Mouse (Mus musculus) liver, embryonic 14.5 days (tissue): ENCODE results near the gene Cep128. TPM values are rescaled to one million over a fixed set of nuclear protein-coding genes. Genes with fewer than 3 reads are reported as not detected.
"Not testable (repeated sequence)": the region's sequence is repeated elsewhere in the genome, so short reads cannot be mapped to it uniquely, and the experiment has no call there.

Experiments used
- ATAC-seq: fragments of 200-750 bp; cut with Nextera tagmentation; 2 replicates; pipeline ENCODE4 v1.8.0; 2017; ENCODE audit warnings: moderate number of reproducible peaks, mild to moderate bottlenecking, moderate library complexity; ENCODE audit not compliant: insufficient read depth
- DNase-seq, 3 experiments: peaks; one replicate each; pipeline ENCODE4 v3.0.0-alpha.2; 2012 to 2013; ENCODE audit warnings: low read depth in 3 of 3, low spot score in 3 of 3
- H3K27ac ChIP-seq: fragments of 300-500 bp; sonication (generic); 2 replicates; pipeline ENCODE4 v1.5.1; 2014; ENCODE audit warnings: moderate library complexity, mild to moderate bottlenecking, control low read depth, inconsistent platforms
- H3K27me3 ChIP-seq: fragments of 300-500 bp; sonication (generic); 2 replicates; pipeline ENCODE4 v1.6.1; 2014; ENCODE audit warnings: mild to moderate bottlenecking, low read length, moderate library complexity; ENCODE audit not compliant: control insufficient read depth, insufficient read depth
- H3K36me3 ChIP-seq: fragments of 300-500 bp; sonication (generic); replicated peaks from 2 replicates; pipeline ENCODE4 v1.6.1; 2014; ENCODE audit warnings: low read depth; ENCODE audit not compliant: control insufficient read depth, insufficient read depth
- H3K4me1 ChIP-seq, 2 experiments: fragments of 200-500 bp in 1 of 2; fragments of 300-500 bp in 1 of 2; sonication (generic) in 1 of 2; replicated peaks; 2 replicates each; pipeline ENCODE4 v1.6.1; 2012 to 2014; ENCODE audit warnings: antibody characterized with exemption in 1 of 2, inconsistent platforms in 1 of 2, low read length in 1 of 2; ENCODE audit not compliant: control insufficient read depth in 2 of 2, insufficient read depth in 2 of 2
- H3K4me2 ChIP-seq: fragments of 300-500 bp; sonication (generic); 2 replicates; pipeline ENCODE4 v1.6.1; 2014; ENCODE audit warnings: low read depth, mild to moderate bottlenecking, control low read depth, moderate library complexity
- H3K4me3 ChIP-seq, 2 experiments: fragments of 200-500 bp in 1 of 2; fragments of 300-500 bp in 1 of 2; sonication (generic) in 1 of 2; 2 replicates each; pipeline ENCODE4 v1.5.1; 2012 to 2014; ENCODE audit warnings: low read depth in 2 of 2, low read length in 2 of 2, mild to moderate bottlenecking in 2 of 2, control low read depth in 1 of 2, inconsistent platforms in 1 of 2, moderate library complexity in 1 of 2; ENCODE audit not compliant: insufficient read depth in 1 of 2
- H3K9ac ChIP-seq: fragments of 300-500 bp; sonication (generic); replicated peaks from 2 replicates; pipeline ENCODE4 v1.6.1; 2014; ENCODE audit warnings: mild to moderate bottlenecking, control low read depth, moderate library complexity
- H3K9me3 ChIP-seq: fragments of 300-500 bp; sonication (generic); 2 replicates; pipeline ENCODE4 v1.6.1; 2016; ENCODE audit warnings: low read length, mixed read lengths; ENCODE audit not compliant: control insufficient read depth
- CTCF ChIP-seq: IDR thresholded peaks from 2 replicates; pipeline ENCODE4 v1.5.1; 2016; ENCODE audit warnings: antibody characterized with exemption, low read depth, control low read depth
- EP300 ChIP-seq: IDR thresholded peaks from 2 replicates; pipeline ENCODE4 v1.6.1; 2016; ENCODE audit warnings: antibody characterized with exemption, low read depth
- WGBS: fragments of 180-500 bp; shearing (Covaris S2); extraction: QIAGEN DNeasy Blood & Tissue Kit; methylation state at CpG from one replicate; pipeline ENCODE4 v1.1.7; 2014; ENCODE audit not compliant: insufficient replicate concordance; 5-methylcytosine and 5-hydroxymethylcytosine counted together
- polyA plus RNA-seq, 2 experiments: library from polyadenylated mRNA; depleted of rRNA in 1 of 2; stranded (reverse) in 1 of 2; unstranded in 1 of 2; fragments of >200 nt; fragmentation: Nextera tagmentation in 1 of 2; extraction: Ambion mirVana in 1 of 2; gene quantifications; 2 replicates each; pipeline versions ENCODE4 v1.2.1 to v1.2.3; 2012 to 2014

Cep128 gene
- polyA plus RNA-seq, 2 experiments, result 9.3 to 9.4 TPM

DNA sequence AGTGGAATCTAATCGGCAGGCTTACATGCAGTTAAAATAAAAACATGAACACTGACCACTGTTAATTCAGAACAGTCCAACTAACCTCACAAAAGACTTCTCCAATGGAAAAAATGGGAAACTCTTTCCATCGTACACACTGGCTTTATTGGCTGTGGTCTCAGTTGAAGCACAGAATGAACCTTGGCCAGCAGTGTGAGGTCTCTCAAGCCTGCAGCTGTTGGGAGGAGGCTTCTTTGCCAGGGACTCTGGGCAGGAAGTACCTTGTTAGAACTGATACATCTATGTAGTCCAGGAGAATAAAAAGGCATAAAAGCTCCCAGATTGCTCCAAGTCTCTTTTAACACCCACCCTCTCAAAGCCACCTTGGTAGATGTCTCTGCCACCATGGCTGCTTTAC is 390.9 kb downstream of the Cep128 start:
- ATAC-seq (no peak), DNase-seq (no peak)
- Histone ChIP-seq H3K9me3 (no peaks in the 10 kb centered on the region), H3K9ac (no peak overlapping the region), H3K36me3 (no peaks in the 10 kb centered on the region), H3K4me1 (no peaks in the 10 kb centered on the region), H3K27ac (no peak overlapping the region), H3K4me3 (no peak overlapping the region), H3K27me3 (no peaks in the 10 kb centered on the region), H3K4me2 (no peak overlapping the region)
- no peak for TF ChIP-seq CTCF
- TF ChIP-seq EP300, result no peak
- WGBS, result 69% methylated on average over 2 of the region's 2 CpGs

- no peaks in the 10 kb centered on the region for H3K36me3 ChIP-seq
- H3K4me3 ChIP-seq, result no peak overlapping the region
- no peak overlapping the region for H3K9ac ChIP-seq
- ATAC-seq (no peak), DNase-seq (no peak)
- no peaks in the 10 kb centered on the region for H3K4me1 ChIP-seq
- no peak overlapping the region for H3K4me2 ChIP-seq
- H3K27me3 ChIP-seq, result no peaks in the 10 kb centered on the region
- H3K27ac ChIP-seq, result no peak overlapping the region
- 55% methylated on average over 2 of the region's 2 CpGs for WGBS
- no peaks in the 10 kb centered on the region for H3K9me3 ChIP-seq
- no peak for TF ChIP-seq EP300
- no peak for TF ChIP-seq CTCF
These were observed 396.4 kb downstream of the Cep128 start for GRCm38 (mm10) chr12:90987782-90988181.

- whole genome bisulfite sequencing, result 70% methylated on average over 6 of the region's 6 CpGs
These were observed 396.9 kb downstream of the Cep128 start for GRCm38 (mm10) chr12:90987259-90987658.

DNA sequence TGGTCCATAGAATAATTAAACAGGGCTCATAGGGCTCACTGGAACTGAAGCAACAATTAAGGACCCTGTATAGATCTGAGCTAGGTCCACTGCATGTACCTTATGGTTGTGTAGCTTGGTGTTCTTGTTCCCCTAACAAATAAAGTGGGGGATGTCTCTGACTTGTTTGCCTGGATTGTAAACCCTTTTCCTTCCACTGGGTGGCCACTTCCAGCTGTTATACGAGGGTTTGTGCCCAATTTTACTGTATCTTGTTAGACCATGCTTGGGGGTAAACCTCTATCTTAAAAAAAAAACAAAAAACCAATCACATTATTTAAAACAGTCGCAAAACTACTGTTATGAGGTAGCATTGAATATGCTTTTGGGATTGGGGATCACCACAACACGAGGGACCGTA is 402.2 kb downstream of the Cep128 start:
- no peak overlapping the region for H3K27ac ChIP-seq
- no peaks in the 10 kb centered on the region for H3K27me3 ChIP-seq
- H3K4me3 ChIP-seq, result no peak overlapping the region
- ATAC-seq (no peak), DNase-seq (no peak)
- H3K36me3 ChIP-seq, result no peaks in the 10 kb centered on the region
- no peak overlapping the region for H3K9ac ChIP-seq
- 56% methylated on average over 4 of the region's 4 CpGs for WGBS
- no peak overlapping the region for H3K4me2 ChIP-seq
- no peaks in the 10 kb centered on the region for H3K9me3 ChIP-seq
- H3K4me1 ChIP-seq, result no peaks in the 10 kb centered on the region
- no peak for TF ChIP-seq CTCF
- no peak for TF ChIP-seq EP300

More at GRCm38 (mm10) chr12:90987259-90987658, 396.9 kb downstream of the Cep128 start:
- ATAC-seq (no peak), DNase-seq (no peak)
- Histone ChIP-seq H3K4me2 (no peak overlapping the region), H3K4me3 (no peak overlapping the region), H3K36me3 (no peaks in the 10 kb centered on the region), H3K27ac (no peak overlapping the region), H3K27me3 (no peaks in the 10 kb centered on the region), H3K4me1 (no peaks in the 10 kb centered on the region), H3K9me3 (no peaks in the 10 kb centered on the region), H3K9ac (no peak overlapping the region)
- TF ChIP-seq EP300 (no peak), CTCF (no peak)

- H3K9me3 ChIP-seq, DNase-seq, ATAC-seq, H3K27me3 ChIP-seq, H3K9ac ChIP-seq, H3K4me1 ChIP-seq, H3K27ac ChIP-seq, H3K4me3 ChIP-seq, H3K4me2 ChIP-seq, H3K36me3 ChIP-seq: not testable (repeated sequence)
- 62% methylated on average over 9 of the region's 9 CpGs for WGBS
These were observed 407.8 kb downstream of the Cep128 start for GRCm38 (mm10) chr12:90976406-90976805.
